Mouse (Mus musculus) midbrain, embryonic 14.5 days (tissue): Measurements from ENCODE around the gene Slc9a8. TPM values are rescaled to one million over a fixed set of nuclear protein-coding genes. Genes with fewer than 3 reads are reported as not detected.

Experiments
- ATAC-seq: fragments of 200-750 bp; cut with Nextera tagmentation; 2 replicates; pipeline ENCODE4 v1.8.0; 2017; ENCODE audit warnings: moderate number of reproducible peaks, moderate library complexity; ENCODE audit not compliant: low FRiP score, low TSS enrichment
- DNase-seq: peaks from one replicate; pipeline ENCODE4 v3.0.0-alpha.2; 2015
- H3K27ac ChIP-seq: fragments of 300-500 bp; sonication (generic); replicated peaks from 2 replicates; pipeline ENCODE4 v1.5.1; 2014; ENCODE audit warnings: mild to moderate bottlenecking, low read depth, low read length, moderate library complexity
- H3K27me3 ChIP-seq: fragments of 300-500 bp; sonication (generic); 2 replicates; pipeline ENCODE4 v1.6.1; 2014; ENCODE audit warnings: low read length, control low read depth, mixed read lengths; ENCODE audit not compliant: control insufficient read depth, insufficient read depth
- H3K36me3 ChIP-seq: fragments of 300-500 bp; sonication (generic); 2 replicates; pipeline ENCODE4 v1.6.1; 2014; ENCODE audit warnings: low read length, control low read depth; ENCODE audit not compliant: control insufficient read depth, insufficient read depth
- H3K4me1 ChIP-seq: fragments of 300-500 bp; sonication (generic); 2 replicates; pipeline ENCODE4 v1.6.1; 2014; ENCODE audit warnings: mild to moderate bottlenecking, antibody characterized with exemption, low read length, control low read depth; ENCODE audit not compliant: control insufficient read depth, insufficient read depth
- H3K4me2 ChIP-seq: fragments of 300-500 bp; sonication (generic); 2 replicates; pipeline ENCODE4 v1.6.1; 2014; ENCODE audit warnings: mild to moderate bottlenecking, low read length, moderate library complexity
- H3K4me3 ChIP-seq: fragments of 300-500 bp; sonication (generic); replicated peaks from 2 replicates; pipeline ENCODE4 v1.5.1; 2014; ENCODE audit warnings: low read depth, low read length
- H3K9ac ChIP-seq: fragments of 300-500 bp; sonication (generic); replicated peaks from 2 replicates; pipeline ENCODE4 v1.6.1; 2014; ENCODE audit warnings: mild to moderate bottlenecking, low read length, moderate library complexity
- H3K9me3 ChIP-seq: fragments of 300-500 bp; sonication (generic); 2 replicates; pipeline ENCODE4 v1.6.1; 2016; ENCODE audit warnings: low read length, control low read depth, mixed read lengths; ENCODE audit not compliant: control insufficient read depth
- WGBS: fragments of 180-500 bp; shearing (Covaris S2); extraction: QIAGEN DNeasy Blood & Tissue Kit; methylation state at CpG from one replicate; pipeline ENCODE4 v1.1.7; 2014; 5-methylcytosine and 5-hydroxymethylcytosine counted together
- polyA plus RNA-seq: library from polyadenylated mRNA; unstranded; fragments of >200 nt; fragmentation: Nextera tagmentation; extraction: Ambion mirVana; gene quantifications from 2 replicates; pipeline ENCODE4 v1.2.1, GENCODE M21; 2014

Gene Slc9a8
- polyA plus RNA-seq, 1 experiment from 2014 or later = 19.2 TPM

DNA sequence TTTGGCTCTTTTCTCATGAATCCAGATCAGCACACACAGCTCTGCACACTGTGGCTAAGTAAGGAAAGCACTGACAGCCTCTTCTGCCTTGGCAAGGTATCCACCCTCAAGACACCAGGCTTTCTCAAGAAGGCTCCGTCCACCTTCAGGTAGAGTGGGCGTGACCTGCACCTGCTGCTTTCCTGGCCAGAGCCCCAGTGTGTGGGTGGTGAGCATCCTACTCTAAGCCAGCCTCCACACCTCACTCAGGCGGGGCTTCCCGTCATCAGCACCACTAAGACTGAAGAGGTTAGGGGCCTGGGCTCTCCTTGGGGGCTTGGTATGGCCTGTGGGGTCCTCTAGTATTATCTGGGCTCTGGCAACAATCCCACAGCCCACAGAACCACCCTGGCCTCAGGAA lies 65.1 kb downstream of the Slc9a8 start:
- no peak overlapping the region for H3K27ac ChIP-seq
- H3K36me3 ChIP-seq = peaks cover 38% of the 10 kb centered on the region
- H3K4me3 ChIP-seq = no peak overlapping the region
- no peak for ATAC-seq
- WGBS = 89% methylated on average over 4 of the region's 4 CpGs
- peaks cover 7% of the 10 kb centered on the region for H3K4me1 ChIP-seq
- no peak for DNase-seq
- H3K27me3 ChIP-seq = no peaks in the 10 kb centered on the region
- no peak overlapping the region for H3K4me2 ChIP-seq
- no peak overlapping the region for H3K9ac ChIP-seq
- no peaks in the 10 kb centered on the region for H3K9me3 ChIP-seq

- Histone ChIP-seq H3K36me3 (peaks cover 34% of the 10 kb centered on the region), H3K4me3 (no peak overlapping the region), H3K9me3 (no peaks in the 10 kb centered on the region), H3K9ac (no peak overlapping the region), H3K4me1 (peaks cover 11% of the 10 kb centered on the region), H3K27ac (no peak overlapping the region), H3K27me3 (no peaks in the 10 kb centered on the region), H3K4me2 (no peak overlapping the region)
- 96% methylated on average over 6 of the region's 6 CpGs for WGBS
- DNase-seq = no peak
- ATAC-seq = no peak
These were observed 66.0 kb downstream of the Slc9a8 start for GRCm38 (mm10) chr2:167487551-167487950.

GRCm38 (mm10) chr2:167487994-167488393 lies 66.5 kb downstream of the Slc9a8 start:
- WGBS = 90% methylated on average over 6 of the region's 6 CpGs
- no peak overlapping the region for H3K4me3 ChIP-seq
- ATAC-seq = no peak
- H3K27ac ChIP-seq = no peak overlapping the region
- no peaks in the 10 kb centered on the region for H3K9me3 ChIP-seq
- H3K9ac ChIP-seq = no peak overlapping the region
- no peaks in the 10 kb centered on the region for H3K27me3 ChIP-seq
- no peak for DNase-seq
- H3K4me1 ChIP-seq = peaks cover 11% of the 10 kb centered on the region
- H3K36me3 ChIP-seq = peaks cover 30% of the 10 kb centered on the region
- no peak overlapping the region for H3K4me2 ChIP-seq

DNA sequence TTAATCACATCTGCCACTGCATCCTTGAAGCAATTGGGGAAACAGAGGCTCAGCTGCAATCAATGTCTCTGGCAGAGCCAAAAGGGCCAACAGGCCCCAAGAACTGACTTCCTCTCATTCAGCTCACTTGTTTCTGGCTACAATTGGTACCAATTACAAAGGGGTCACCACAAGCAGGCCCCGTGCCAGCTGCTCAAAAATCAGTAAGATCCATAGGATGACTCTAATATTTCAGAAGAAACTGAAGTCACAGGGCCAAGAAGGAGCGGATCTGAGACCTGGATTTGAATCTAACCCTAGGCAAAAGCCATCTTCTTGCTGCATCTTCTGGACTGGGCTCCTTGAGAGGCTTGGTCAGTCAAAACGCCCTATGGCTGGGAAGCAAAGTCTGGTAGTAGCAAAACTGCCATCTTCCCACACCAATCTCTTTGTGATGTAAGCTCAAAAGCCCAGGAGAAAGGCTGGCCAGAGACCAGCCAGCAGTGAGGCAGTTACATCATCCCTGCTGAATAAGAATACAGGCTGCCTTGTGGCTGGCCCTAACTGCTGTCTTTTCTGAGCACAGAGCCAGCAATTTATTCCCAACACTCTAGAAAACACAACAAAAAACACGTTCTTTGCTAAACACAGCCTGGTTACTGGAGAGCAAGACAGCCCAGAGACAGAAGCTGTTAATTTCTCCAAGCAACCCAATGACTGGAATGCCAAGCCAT lies 69.5 kb downstream of the Slc9a8 start:
- H3K4me1 ChIP-seq = peaks cover 16% of the 10 kb centered on the region
- no peaks in the 10 kb centered on the region for H3K9me3 ChIP-seq
- peak overlapping the region; percentile 100; the same call in 1 of the 2 replicates for H3K4me3 ChIP-seq
- WGBS = 85% methylated on average over 4 of the region's 4 CpGs
- H3K9ac ChIP-seq = peak overlapping the region; percentile 92; the same call in 1 of the 2 replicates
- H3K36me3 ChIP-seq = peaks cover 8% of the 10 kb centered on the region; the same call in 1 of the 2 replicates
- DNase-seq (peak; percentile 15), ATAC-seq (no peak)
- H3K4me2 ChIP-seq = peak overlapping the region; percentile 95
- H3K27me3 ChIP-seq = no peaks in the 10 kb centered on the region
- H3K27ac ChIP-seq = 0 out of 2 replicates have a peak overlapping the region, but pooled peaks have one; percentile 13

- no peaks in the 10 kb centered on the region for H3K9me3 ChIP-seq
- H3K36me3 ChIP-seq = peaks cover 4% of the 10 kb centered on the region; the same call in 1 of the 2 replicates
- DNase-seq (peak; percentile 26), ATAC-seq (peak; percentile 46)
- peak within 1 kb of the TSS; percentile 95 for H3K4me2 ChIP-seq
- H3K27me3 ChIP-seq = no peaks in the 10 kb centered on the region
- H3K9ac ChIP-seq = peak within 1 kb of the TSS; percentile 92
- H3K27ac ChIP-seq = peak within 1 kb of the TSS; percentile 97
- 4% methylated on average over 52 of the region's 52 CpGs for WGBS
- peaks cover 16% of the 10 kb centered on the region for H3K4me1 ChIP-seq
- peak within 1 kb of the TSS; percentile 100 for H3K4me3 ChIP-seq
These were observed 70.5 kb downstream of the Slc9a8 start, which contains the start of gene Rnf114 for GRCm38 (mm10) chr2:167491757-167492708. Gene Rnf114, plus strand, starts transcription at chr2:167492645.

GRCm38 (mm10) chr2:167492713-167493636 lies 71.5 kb downstream of the Slc9a8 start, which contains the start of gene Spata2:
Gene Spata2, minus strand, starts transcription at chr2:167492887.
- Histone ChIP-seq H3K9ac (peak within 1 kb of the TSS; percentile 92), H3K9me3 (no peaks in the 10 kb centered on the region), H3K27ac (peak within 1 kb of the TSS; percentile 97), H3K36me3 (peaks cover 4% of the 10 kb centered on the region; the same call in 1 of the 2 replicates), H3K4me1 (peaks cover 16% of the 10 kb centered on the region), H3K27me3 (no peaks in the 10 kb centered on the region), H3K4me3 (peak within 1 kb of the TSS; percentile 100), H3K4me2 (peak within 1 kb of the TSS; percentile 95)
- ATAC-seq = peak; percentile 88
- WGBS = 2% methylated on average over 63 of the region's 63 CpGs
- peak; percentile 95 for DNase-seq

DNA sequence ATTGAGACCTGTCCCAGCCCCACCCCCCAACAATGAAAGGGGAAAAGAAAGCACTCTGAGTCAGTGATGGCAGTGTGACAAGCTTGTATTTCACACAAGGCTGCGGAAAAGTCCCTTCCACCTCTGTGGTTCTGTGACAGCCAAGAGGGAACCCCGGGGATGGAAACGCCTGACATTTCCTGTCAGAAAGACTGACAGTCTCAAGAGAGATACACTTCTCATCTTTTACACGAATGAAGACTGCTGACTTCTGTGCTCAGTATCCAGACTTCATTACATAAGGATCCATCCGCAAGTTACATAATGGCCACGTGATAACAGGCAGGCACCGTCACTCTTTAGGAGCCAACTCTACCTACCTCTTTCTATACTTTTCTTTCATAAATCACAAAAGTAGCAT lies 74.9 kb downstream of the Slc9a8 start:
- H3K4me2 ChIP-seq = no peak overlapping the region
- H3K36me3 ChIP-seq = no peaks in the 10 kb centered on the region
- WGBS = 88% methylated on average over 7 of the region's 7 CpGs
- H3K27me3 ChIP-seq = no peaks in the 10 kb centered on the region
- H3K4me3 ChIP-seq = no peak overlapping the region
- H3K9ac ChIP-seq = no peak overlapping the region
- H3K9me3 ChIP-seq = no peaks in the 10 kb centered on the region
- H3K4me1 ChIP-seq = peaks cover 11% of the 10 kb centered on the region
- no peak overlapping the region for H3K27ac ChIP-seq
- DNase-seq = no peak
- ATAC-seq = no peak

DNA sequence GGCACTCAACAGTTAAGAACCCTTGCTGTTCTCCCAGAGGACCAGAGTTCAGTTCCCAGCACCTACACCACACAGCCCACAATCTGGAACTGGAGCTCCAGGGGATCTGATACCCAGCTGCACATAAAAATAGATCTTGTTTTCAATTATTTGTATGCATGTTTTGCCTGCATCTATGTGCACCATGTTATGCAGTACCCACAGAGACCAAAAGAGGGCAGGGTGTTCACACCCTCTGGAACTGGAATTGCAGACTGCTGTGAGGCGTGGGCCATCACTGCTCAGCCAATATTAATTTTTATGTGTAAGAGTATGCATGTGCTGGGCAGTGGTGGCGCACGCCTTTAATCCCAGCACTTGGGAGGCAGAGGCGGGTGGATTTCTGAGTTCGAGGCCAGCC lies 75.8 kb downstream of the Slc9a8 start:
- ATAC-seq = no peak
- no peak overlapping the region for H3K4me2 ChIP-seq
- H3K27ac ChIP-seq = no peak overlapping the region
- H3K9me3 ChIP-seq = no peaks in the 10 kb centered on the region
- H3K36me3 ChIP-seq = no peaks in the 10 kb centered on the region
- H3K9ac ChIP-seq = no peak overlapping the region
- peak; percentile 47 for DNase-seq
- WGBS = 76% methylated on average over 5 of the region's 5 CpGs
- peaks cover 5% of the 10 kb centered on the region; the same call in 1 of the 2 replicates for H3K4me1 ChIP-seq
- H3K4me3 ChIP-seq = no peak overlapping the region
- no peaks in the 10 kb centered on the region for H3K27me3 ChIP-seq
